Mouse (Mus musculus) stomach, embryonic 14.5 days (tissue): ENCODE measurements around the gene Gpr12. TPM values are rescaled to one million over a fixed set of nuclear protein-coding genes. Genes with fewer than 3 reads are reported as not detected.

Experiments
- ATAC-seq: fragments of 200-750 bp; cut with Nextera tagmentation; 2 replicates; pipeline ENCODE4 v1.8.0; 2017; ENCODE audit warnings: low read depth, moderate TSS enrichment; ENCODE audit not compliant: insufficient number of reproducible peaks, insufficient read depth, low FRiP score
- H3K27ac ChIP-seq: fragments of 300-500 bp; sonication (generic); 2 replicates; pipeline ENCODE4 v1.5.1; 2014; ENCODE audit warnings: mild to moderate bottlenecking, low read length, moderate library complexity, mixed read lengths
- H3K27me3 ChIP-seq: fragments of 300-500 bp; sonication (generic); 2 replicates; pipeline ENCODE4 v1.6.1; 2014; ENCODE audit warnings: low read length, control low read depth, mixed read lengths; ENCODE audit not compliant: control insufficient read depth, insufficient read depth
- H3K36me3 ChIP-seq: fragments of 300-500 bp; sonication (generic); 2 replicates; pipeline ENCODE4 v1.6.1; 2014; ENCODE audit warnings: mild to moderate bottlenecking, control low read depth, low read length, moderate library complexity, mixed read lengths; ENCODE audit not compliant: control insufficient read depth, insufficient read depth
- H3K4me1 ChIP-seq: fragments of 300-500 bp; sonication (generic); 2 replicates; pipeline ENCODE4 v1.6.1; 2014; ENCODE audit warnings: low read length, control low read depth, mixed read lengths; ENCODE audit not compliant: control insufficient read depth, insufficient read depth
- H3K4me2 ChIP-seq: fragments of 300-500 bp; sonication (generic); replicated peaks from 2 replicates; pipeline ENCODE4 v1.6.1; 2014; ENCODE audit warnings: low read depth, low read length, control low read depth
- H3K4me3 ChIP-seq: fragments of 300-500 bp; sonication (generic); 2 replicates; pipeline ENCODE4 v1.5.1; 2014; ENCODE audit warnings: low read depth, low read length, control low read depth
- H3K9ac ChIP-seq: fragments of 300-500 bp; sonication (generic); replicated peaks from 2 replicates; pipeline ENCODE4 v1.6.1; 2014; ENCODE audit warnings: low read depth, mild to moderate bottlenecking, control low read depth, low read length, moderate library complexity, mixed read lengths
- H3K9me3 ChIP-seq: fragments of 300-500 bp; sonication (generic); 2 replicates; pipeline ENCODE4 v1.6.1; 2016; ENCODE audit warnings: low read depth, low read length, control low read depth; ENCODE audit not compliant: control insufficient read depth
- WGBS: fragments of 180-500 bp; shearing (Covaris S2); extraction: QIAGEN DNeasy Blood & Tissue Kit; methylation state at CpG from one replicate; pipeline ENCODE4 v1.1.7; 2014; 5-methylcytosine and 5-hydroxymethylcytosine counted together
- polyA plus RNA-seq: library from polyadenylated mRNA; unstranded; fragments of >200 nt; fragmentation: Nextera tagmentation; extraction: Ambion mirVana; gene quantifications from 2 replicates; pipeline ENCODE4 v1.2.1, GENCODE M21; 2014

Gene Gpr12
- not detected in 2 replicates for polyA plus RNA-seq

DNA sequence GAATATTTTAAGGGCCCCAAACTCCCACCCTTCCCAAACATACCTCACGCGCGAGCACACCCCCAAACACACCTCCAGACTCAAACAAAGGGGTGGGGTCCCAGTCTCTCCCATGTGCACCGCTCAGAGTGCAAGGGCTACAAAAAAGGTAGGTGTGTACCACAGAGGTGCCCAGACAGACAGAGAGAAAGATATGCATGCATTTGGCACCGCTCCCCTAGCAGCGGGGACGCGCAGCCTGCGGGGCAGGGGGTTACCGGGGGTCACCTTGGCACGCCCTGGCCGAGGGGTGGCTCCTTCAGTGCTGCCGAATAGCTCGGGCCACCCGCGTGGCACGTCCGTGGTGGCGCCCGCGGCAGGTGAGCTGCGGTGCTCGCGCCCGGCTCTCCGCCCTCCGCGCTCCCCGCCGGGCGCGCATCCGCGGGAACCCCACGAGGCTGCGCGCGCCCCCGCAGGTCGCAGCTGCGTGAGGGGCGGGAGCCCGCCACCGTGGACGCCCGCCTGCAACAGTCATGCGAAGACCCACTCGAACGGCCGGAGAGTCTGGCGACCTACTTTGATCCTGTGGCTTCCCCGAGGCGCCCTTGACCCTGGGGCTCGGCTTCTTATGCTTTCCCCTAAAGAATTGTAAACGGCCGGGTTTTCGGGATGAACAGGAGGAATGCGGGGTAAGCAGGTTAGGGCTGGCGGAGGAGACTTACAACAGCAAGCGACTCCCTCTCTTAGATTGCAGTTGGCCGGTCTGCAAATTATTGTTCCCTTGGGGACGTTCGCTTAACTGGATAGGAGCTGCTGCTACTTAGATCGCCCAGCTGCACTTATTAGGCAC lies at the start of gene Gpr12:
Gene Gpr12, minus strand, starts transcription at position 762 of the 829 bp plus-strand sequence.
- no peak within 1 kb of the TSS for H3K9ac ChIP-seq
- no peak within 1 kb of the TSS for H3K27ac ChIP-seq
- peaks cover 30% of the 10 kb centered on the region for H3K27me3 ChIP-seq
- no peaks in the 10 kb centered on the region for H3K9me3 ChIP-seq
- H3K4me2 ChIP-seq: peak within 1 kb of the TSS; percentile 98
- peak within 1 kb of the TSS; percentile 44 for H3K4me3 ChIP-seq
- ATAC-seq: peak; percentile 56; the same call in 1 of the 2 replicates
- WGBS: under 1% methylated on average over 64 of the region's 64 CpGs
- H3K36me3 ChIP-seq: no peaks in the 10 kb centered on the region
- H3K4me1 ChIP-seq: 0 out of 2 replicates have a peak, but pooled peaks cover 4% of the 10 kb centered on the region

DNA sequence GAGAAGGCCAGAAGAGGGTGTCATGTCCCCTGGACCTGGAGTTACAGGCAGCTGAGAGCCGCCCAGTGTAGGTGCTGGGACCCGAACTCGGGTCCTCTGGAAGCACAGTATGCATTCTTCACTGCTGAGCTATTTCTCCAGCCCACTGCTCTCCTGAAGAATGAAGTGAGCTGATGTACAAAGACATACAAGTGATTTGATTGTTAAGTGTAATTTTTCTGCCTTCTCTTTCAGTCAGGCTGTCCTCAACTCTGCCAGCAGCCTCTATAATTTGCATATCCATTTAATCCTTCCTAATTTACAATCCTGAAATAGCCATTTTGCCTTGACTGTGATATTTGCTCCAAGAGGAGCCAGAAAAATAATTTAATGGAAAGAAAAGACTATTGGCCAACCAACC lies 46.6 kb upstream of the Gpr12 start:
- Histone ChIP-seq H3K27me3 (no peaks in the 10 kb centered on the region), H3K4me3 (no peak overlapping the region), H3K27ac (no peak overlapping the region), H3K9me3 (no peaks in the 10 kb centered on the region), H3K36me3 (no peaks in the 10 kb centered on the region), H3K9ac (no peak overlapping the region), H3K4me2 (no peak overlapping the region), H3K4me1 (no peaks in the 10 kb centered on the region)
- WGBS: 83% methylated on average over 3 of the region's 3 CpGs
- ATAC-seq: no peak

DNA sequence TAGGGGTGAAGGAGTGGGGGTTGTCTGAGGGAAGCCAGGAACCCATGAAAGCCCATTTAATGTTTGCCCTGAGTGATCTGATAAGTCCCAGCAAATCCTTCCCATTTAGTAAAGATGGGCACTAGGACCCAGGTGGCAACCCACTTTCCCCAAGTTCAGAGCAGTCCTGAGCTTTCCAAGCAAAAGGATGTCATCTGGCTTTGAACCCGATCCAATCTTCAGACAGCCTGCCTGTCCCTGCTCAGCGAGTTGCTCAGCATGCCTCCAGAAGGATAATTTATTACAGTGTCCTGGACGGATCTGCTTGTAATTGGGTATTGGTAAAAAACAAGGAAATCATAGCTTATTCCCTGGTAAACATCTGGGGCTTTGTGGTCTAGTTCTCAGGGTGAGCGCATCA lies 45.9 kb upstream of the Gpr12 start:
- H3K4me1 ChIP-seq: no peaks in the 10 kb centered on the region
- H3K4me2 ChIP-seq: no peak overlapping the region
- no peak overlapping the region for H3K27ac ChIP-seq
- no peaks in the 10 kb centered on the region for H3K9me3 ChIP-seq
- H3K36me3 ChIP-seq: no peaks in the 10 kb centered on the region
- ATAC-seq: no peak
- H3K27me3 ChIP-seq: no peaks in the 10 kb centered on the region
- no peak overlapping the region for H3K4me3 ChIP-seq
- WGBS: 25% methylated on average over 4 of the region's 4 CpGs
- no peak overlapping the region for H3K9ac ChIP-seq

DNA sequence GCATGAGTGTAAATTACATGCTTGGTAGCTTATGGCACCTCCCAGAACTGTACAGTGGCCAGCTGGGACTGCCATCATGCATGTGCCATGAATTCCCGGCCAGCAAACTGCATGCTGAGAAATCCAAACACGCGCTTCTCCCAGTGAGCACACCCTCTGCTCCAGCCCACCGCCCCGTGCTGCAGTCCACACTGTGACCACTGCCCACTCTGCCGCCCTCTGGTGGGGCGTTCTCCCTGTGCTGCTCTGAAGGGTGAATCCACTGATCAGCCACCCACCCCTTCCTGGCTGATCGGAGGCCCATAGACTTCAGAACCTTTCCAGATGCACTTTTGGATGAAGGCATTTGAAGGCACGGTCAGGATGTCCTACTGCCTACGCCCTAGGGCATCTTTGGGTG lies 44.6 kb upstream of the Gpr12 start:
- H3K4me1 ChIP-seq: no peaks in the 10 kb centered on the region
- no peak overlapping the region for H3K4me2 ChIP-seq
- H3K27ac ChIP-seq: no peak overlapping the region
- no peak overlapping the region for H3K4me3 ChIP-seq
- no peak overlapping the region for H3K9ac ChIP-seq
- no peaks in the 10 kb centered on the region for H3K27me3 ChIP-seq
- H3K36me3 ChIP-seq: no peaks in the 10 kb centered on the region
- H3K9me3 ChIP-seq: no peaks in the 10 kb centered on the region
- ATAC-seq: no peak
- 72% methylated on average over 10 of the region's 10 CpGs for WGBS

DNA sequence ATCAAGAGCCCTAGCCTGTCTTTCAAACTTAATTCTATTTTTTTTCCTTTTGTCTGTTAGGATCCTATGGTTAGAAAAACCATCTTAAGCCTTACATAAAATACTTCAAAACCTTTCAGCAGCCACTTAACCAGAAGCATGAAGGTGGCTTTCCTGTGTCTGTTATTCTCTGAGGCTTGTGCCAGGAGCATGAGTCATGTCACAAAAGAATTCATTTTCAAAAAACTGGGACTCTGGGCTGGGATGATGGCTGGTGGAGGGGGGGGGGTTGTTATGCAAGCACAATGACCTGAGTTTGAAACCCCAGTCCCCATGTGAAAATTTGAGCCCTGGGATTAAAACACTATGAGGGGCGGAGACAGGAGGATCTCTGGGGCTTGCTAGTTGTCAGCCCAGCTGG lies 43.8 kb upstream of the Gpr12 start:
- Histone ChIP-seq H3K9me3 (no peaks in the 10 kb centered on the region), H3K36me3 (no peaks in the 10 kb centered on the region), H3K27ac (no peak overlapping the region), H3K4me2 (no peak overlapping the region), H3K27me3 (no peaks in the 10 kb centered on the region), H3K4me1 (no peaks in the 10 kb centered on the region), H3K4me3 (no peak overlapping the region), H3K9ac (no peak overlapping the region)
- no peak for ATAC-seq
- WGBS: 74% methylated on average over 1 of the region's 1 CpGs

DNA sequence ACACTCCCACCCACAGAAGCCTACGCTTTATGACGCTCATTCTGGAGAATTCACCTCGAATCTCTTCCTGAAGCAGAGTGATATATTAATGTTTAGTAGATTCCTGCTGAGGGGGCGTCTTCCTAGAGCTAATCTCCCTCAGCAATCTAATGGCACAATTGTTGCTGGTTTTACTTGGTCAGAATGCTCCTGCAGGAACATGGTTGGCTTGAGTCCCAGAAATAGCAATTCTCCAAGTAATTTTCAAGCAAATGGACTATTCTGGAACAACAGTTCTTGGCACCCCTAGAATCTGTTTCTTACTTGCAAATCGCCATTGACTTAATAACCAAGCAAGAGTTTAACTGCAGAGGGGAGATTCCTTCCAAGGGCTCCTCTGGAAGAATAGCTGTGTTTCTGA lies 42.9 kb upstream of the Gpr12 start:
- ATAC-seq: no peak
- H3K9ac ChIP-seq: no peak overlapping the region
- 52% methylated on average over 5 of the region's 5 CpGs for WGBS
- H3K27ac ChIP-seq: no peak overlapping the region
- H3K36me3 ChIP-seq: no peaks in the 10 kb centered on the region
- no peaks in the 10 kb centered on the region for H3K27me3 ChIP-seq
- no peaks in the 10 kb centered on the region for H3K9me3 ChIP-seq
- no peaks in the 10 kb centered on the region for H3K4me1 ChIP-seq
- no peak overlapping the region for H3K4me3 ChIP-seq
- no peak overlapping the region for H3K4me2 ChIP-seq

DNA sequence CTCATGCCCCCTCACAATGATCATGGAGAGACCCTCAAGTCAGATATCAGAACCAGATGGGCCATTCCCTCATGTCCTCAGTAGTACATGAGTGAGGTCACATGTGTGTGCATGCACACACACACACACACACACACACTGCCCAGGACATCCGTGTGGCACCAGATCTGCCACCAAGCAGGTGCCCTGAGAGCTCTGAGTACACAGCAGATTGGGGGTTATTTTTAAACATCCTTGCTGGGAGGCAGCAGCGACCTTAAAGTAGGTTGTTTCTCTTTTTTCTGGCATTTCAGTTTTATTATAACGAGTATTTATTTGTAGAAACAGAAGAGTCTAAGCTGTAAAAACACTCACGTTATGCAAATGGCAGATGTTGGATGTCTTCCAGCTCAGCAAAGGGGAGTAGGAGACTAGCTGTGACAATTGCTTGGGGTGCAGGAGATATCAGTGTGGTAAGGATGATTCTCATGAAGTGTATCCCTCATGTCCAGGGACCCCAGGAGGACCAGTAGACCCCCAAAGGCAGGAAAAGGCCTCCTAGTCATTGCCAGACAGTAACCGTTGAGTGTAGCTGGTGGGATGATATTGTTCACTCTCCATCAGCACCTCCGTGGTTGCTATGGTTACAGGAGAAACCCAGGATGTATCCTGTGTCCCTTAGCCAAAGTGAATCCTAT lies 40.7 kb upstream of the Gpr12 start:
- no peak for ATAC-seq

DNA sequence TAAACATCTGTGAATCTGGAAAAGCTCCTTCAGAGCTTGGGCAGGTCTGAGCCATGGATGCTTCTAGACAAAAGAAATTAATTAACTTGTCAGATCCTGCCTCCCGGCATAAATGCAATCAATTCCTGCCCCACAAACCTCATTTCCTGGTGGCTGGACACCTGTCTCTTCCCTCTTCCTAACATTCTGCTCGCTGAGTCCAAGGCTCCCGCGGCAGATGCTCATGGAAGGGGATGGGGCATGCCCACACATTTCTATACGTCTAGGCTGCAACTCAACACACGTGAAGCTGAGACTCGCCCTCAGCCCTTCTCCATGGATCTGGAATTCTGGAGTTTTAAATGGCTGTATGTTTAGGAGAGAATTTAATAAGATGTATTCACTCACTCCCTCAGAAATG lies 26.8 kb upstream of the Gpr12 start:
- WGBS: 28% methylated on average over 7 of the region's 7 CpGs

More for the DNA sequence above, 40.7 kb upstream of the Gpr12 start:
- Histone ChIP-seq H3K4me2 (no peak overlapping the region), H3K27ac (no peak overlapping the region), H3K4me3 (no peak overlapping the region), H3K9me3 (no peaks in the 10 kb centered on the region), H3K4me1 (no peaks in the 10 kb centered on the region), H3K9ac (no peak overlapping the region), H3K36me3 (no peaks in the 10 kb centered on the region), H3K27me3 (no peaks in the 10 kb centered on the region)
- WGBS: 71% methylated on average over 6 of the region's 6 CpGs

More for the DNA sequence above, 26.8 kb upstream of the Gpr12 start:
- no peak overlapping the region for H3K4me3 ChIP-seq
- H3K9ac ChIP-seq: no peak overlapping the region
- 0 out of 2 replicates have a peak, but pooled peaks cover 4% of the 10 kb centered on the region for H3K4me1 ChIP-seq
- no peaks in the 10 kb centered on the region for H3K36me3 ChIP-seq
- ATAC-seq: no peak
- no peaks in the 10 kb centered on the region for H3K27me3 ChIP-seq
- no peaks in the 10 kb centered on the region for H3K9me3 ChIP-seq
- no peak overlapping the region for H3K27ac ChIP-seq
- H3K4me2 ChIP-seq: no peak overlapping the region
